Mouse (Mus musculus): Measurements from ENCODE around the gene Tmem95.

DNA sequence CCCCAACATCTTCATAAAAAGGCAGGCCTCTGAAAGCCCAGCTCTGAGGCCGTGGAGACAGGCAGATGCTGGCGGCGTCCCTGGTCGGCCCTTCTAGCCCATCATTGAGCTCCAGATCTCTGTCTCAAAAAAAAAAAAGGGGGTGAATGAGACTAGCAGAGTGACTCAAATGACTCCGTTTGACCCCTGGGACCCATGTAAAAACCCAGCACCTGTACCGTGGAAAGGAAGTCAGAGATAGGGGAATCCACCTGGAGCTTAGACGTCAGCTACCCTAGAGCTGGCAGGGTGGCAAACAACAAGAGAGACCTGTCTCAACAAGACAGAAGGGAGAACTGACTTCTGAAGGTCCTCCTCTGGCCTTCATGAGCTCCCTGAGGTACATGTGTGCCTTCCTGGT lies 6.0 kb downstream of the Tmem95 start:
- no peak for TF ChIP-seq MYOD1 (IDR thresholded peaks at IDR 0.05; ENCODE audit: control insufficient read depth, insufficient read length, low read depth)
- no peak for TF ChIP-seq MAX (IDR thresholded peaks at IDR 0.05)
